Mouse (Mus musculus): Measurements from ENCODE around the gene Asic2. TPM values are rescaled to one million over a fixed set of nuclear protein-coding genes. Genes with fewer than 3 reads are reported as not detected.
A peak's percentile ranks its signal among the peaks of the same experiment; 100 is the strongest.

Gene Asic2
- total RNA-seq, 2 experiments from 2014 or later: 78.0 to 80.2 TPM

- DNase-seq (ENCODE audit: low spot score in 2 of 2): peak in 1 of 2 experiments; percentile 34
- intact Hi-C loops (cut with DNase I): no loop called here
Observed at GRCm38 (mm10) chr11:81118055-81118454, 850.2 kb downstream of the Asic2 start.

- DNase-seq (ENCODE audit: low spot score in 2 of 2): no peak
- intact Hi-C loops (cut with DNase I): no loop called here
Observed at GRCm38 (mm10) chr11:81115666-81116065, 852.6 kb downstream of the Asic2 start.

GRCm38 (mm10) chr11:81111626-81112025 is 856.6 kb downstream of the Asic2 start:
- no peak for DNase-seq (ENCODE audit: low spot score in 2 of 2)
- intact Hi-C loops (cut with DNase I): no loop called here

GRCm38 (mm10) chr11:81110049-81110448 is 858.2 kb downstream of the Asic2 start:
- intact Hi-C loops (cut with DNase I): no loop called here

GRCm38 (mm10) chr11:81106949-81107348 is 861.3 kb downstream of the Asic2 start:
- no peak for DNase-seq (ENCODE audit: low spot score in 2 of 2)
- intact Hi-C loops (cut with DNase I): no loop called here

More at GRCm38 (mm10) chr11:81110049-81110448, 858.2 kb downstream of the Asic2 start:
- no peak for DNase-seq (ENCODE audit: low spot score in 2 of 2)

- intact Hi-C loops (cut with DNase I): no loop called here
- DNase-seq (ENCODE audit: low spot score in 2 of 2): no peak
Observed at GRCm38 (mm10) chr11:81100829-81101228, 867.4 kb downstream of the Asic2 start.

- peak; percentile 71 to 95 for DNase-seq (ENCODE audit: low spot score in 2 of 2)
Observed at GRCm38 (mm10) chr11:81096011-81096410, 872.2 kb downstream of the Asic2 start.

GRCm38 (mm10) chr11:81094581-81094980 is 873.7 kb downstream of the Asic2 start:
- intact Hi-C loops (cut with DNase I): loop anchor here (2.0 kb wide), 1 partner anchor 58 kb away; no protein-coding TSS in a partner anchor
- peak; percentile 52 to 91 for DNase-seq (ENCODE audit: low spot score in 2 of 2)

More at GRCm38 (mm10) chr11:81096011-81096410, 872.2 kb downstream of the Asic2 start:
- intact Hi-C loops (cut with DNase I): loop anchor here (1.0 to 5.0 kb wide), 3 partner anchors 37 to 417 kb away; no protein-coding TSS in a partner anchor

GRCm38 (mm10) chr11:81092161-81092560 is 876.1 kb downstream of the Asic2 start:
- no peak for DNase-seq (ENCODE audit: low spot score in 2 of 2)
- intact Hi-C loops (cut with DNase I): no loop called here

GRCm38 (mm10) chr11:81083822-81084221 is 884.4 kb downstream of the Asic2 start:
- no peak for DNase-seq (ENCODE audit: low spot score in 2 of 2)
- intact Hi-C loops (cut with DNase I): no loop called here

- intact Hi-C loops (cut with DNase I): no loop called here
- DNase-seq (ENCODE audit: low spot score in 2 of 2): peak; percentile 21 to 55
Observed at GRCm38 (mm10) chr11:81080076-81080805, 888.0 kb downstream of the Asic2 start.

GRCm38 (mm10) chr11:81079237-81079636 is 889.0 kb downstream of the Asic2 start:
- DNase-seq (ENCODE audit: low spot score in 2 of 2): peak; percentile 30 to 38
- intact Hi-C loops (cut with DNase I): no loop called here

GRCm38 (mm10) chr11:81071836-81072235 is 896.4 kb downstream of the Asic2 start:
- DNase-seq (ENCODE audit: low spot score in 2 of 2): peak in 1 of 2 experiments; percentile 74
- intact Hi-C loops (cut with DNase I): no loop called here

GRCm38 (mm10) chr11:81065386-81065785 is 902.9 kb downstream of the Asic2 start:
- intact Hi-C loops (cut with DNase I): no loop called here
- DNase-seq (ENCODE audit: low spot score in 2 of 2): no peak

- intact Hi-C loops (cut with DNase I): no loop called here
- DNase-seq (ENCODE audit: low spot score in 2 of 2): no peak
Observed at GRCm38 (mm10) chr11:81064006-81064405, 904.3 kb downstream of the Asic2 start.

GRCm38 (mm10) chr11:81060077-81060476 is 908.2 kb downstream of the Asic2 start:
- intact Hi-C loops (cut with DNase I): no loop called here
- no peak for DNase-seq (ENCODE audit: low spot score in 2 of 2)

GRCm38 (mm10) chr11:81059546-81059945 is 908.7 kb downstream of the Asic2 start:
- DNase-seq (ENCODE audit: low spot score in 2 of 2): peak in 1 of 2 experiments; percentile 91
- intact Hi-C loops (cut with DNase I): loop anchor here (1.0 to 5.0 kb wide), 4 partner anchors 37 to 147 kb away; no protein-coding TSS in a partner anchor

- no peak for DNase-seq (ENCODE audit: low spot score in 2 of 2)
- intact Hi-C loops (cut with DNase I): loop anchor here (5.0 kb wide), 2 partner anchors 75 to 145 kb away; no protein-coding TSS in a partner anchor
Observed at GRCm38 (mm10) chr11:81057506-81057905, 910.8 kb downstream of the Asic2 start.

- intact Hi-C loops (cut with DNase I): loop anchor here (5.0 kb wide), 2 partner anchors 76 to 144 kb away; no protein-coding TSS in a partner anchor
- DNase-seq (ENCODE audit: low spot score in 2 of 2): no peak
Observed at GRCm38 (mm10) chr11:81056776-81057175, 911.5 kb downstream of the Asic2 start.

GRCm38 (mm10) chr11:81055446-81056145 is 912.7 kb downstream of the Asic2 start:
- DNase-seq (ENCODE audit: low spot score in 2 of 2): peak in 1 of 2 experiments; percentile 75
- intact Hi-C loops (cut with DNase I): loop anchor here (5.0 kb wide), 2 partner anchors 77 to 143 kb away; no protein-coding TSS in a partner anchor
